Comparison of ENCODE assay signal across 14 mouse cellular contexts in genomic region chr13:102352073-102352854, GRCm38 (mm10).
DNase-seq lines count a peak whose midpoint lies in the region; ATAC-seq and TF ChIP-seq lines count a peak whose summit lies in the region.
"Had no signal": no experiment of that assay in that cellular context is flagged by ENCODE, and none has a peak within 500 bp of the region (broad histone marks: within the 10 kb centered on the region; RNA-seq: fewer than 3 reads in every experiment).

No protein-coding gene starts in this region.

- no peak; the same call in 1 of the 2 replicates for ATAC-seq in forebrain, postnatal 0 days
- ATAC-seq in forebrain, embryonic 11.5 days (replicated peaks; ENCODE audit: low FRiP score), result no peak
- peak; percentile 37; the same call in 1 of the 2 replicates for ATAC-seq in lung, embryonic 14.5 days (ENCODE audit: insufficient read depth)
- ATAC-seq in stomach, postnatal 0 days (ENCODE audit: low FRiP score, low TSS enrichment), result no peak
- ATAC-seq: Patski had no signal

- no peaks in the 10 kb centered on the region for H3K4me1 ChIP-seq in forebrain, postnatal 0 days (ENCODE audit: insufficient read depth)
- no peaks in the 10 kb centered on the region for H3K4me1 ChIP-seq in forebrain, embryonic 11.5 days (replicated peaks; ENCODE audit: control insufficient read depth, insufficient read depth, low read length)
- H3K4me1 ChIP-seq in lung, embryonic 14.5 days (ENCODE audit: insufficient read depth), result no peaks in the 10 kb centered on the region
- H3K4me1 ChIP-seq in stomach, postnatal 0 days (replicated peaks; ENCODE audit: control insufficient read depth, insufficient read depth), result no peaks in the 10 kb centered on the region
- H3K4me1 ChIP-seq: liver, embryonic 15.5 days; midbrain, embryonic 12.5 days; neural tube, embryonic 12.5 days had no signal

- H3K36me3 ChIP-seq in forebrain, postnatal 0 days (ENCODE audit: insufficient read depth), result no peaks in the 10 kb centered on the region
- H3K36me3 ChIP-seq in forebrain, embryonic 11.5 days (ENCODE audit: control insufficient read depth, insufficient read depth, low read length), result no peaks in the 10 kb centered on the region
- H3K36me3 ChIP-seq in lung, embryonic 14.5 days (ENCODE audit: insufficient read depth), result no peaks in the 10 kb centered on the region
- no peaks in the 10 kb centered on the region for H3K36me3 ChIP-seq in stomach, postnatal 0 days (ENCODE audit: control insufficient read depth, insufficient read depth, low read length)
- H3K36me3 ChIP-seq: liver, embryonic 15.5 days; midbrain, embryonic 12.5 days; neural tube, embryonic 12.5 days had no signal

- no peak overlapping the region for H3K9ac ChIP-seq in forebrain, postnatal 0 days
- no peak overlapping the region for H3K9ac ChIP-seq in forebrain, embryonic 11.5 days (ENCODE audit: low read length)
- no peak overlapping the region for H3K9ac ChIP-seq in lung, embryonic 14.5 days
- H3K9ac ChIP-seq in stomach, postnatal 0 days (ENCODE audit: low read length), result no peak overlapping the region
- H3K9ac ChIP-seq: liver, embryonic 15.5 days; midbrain, embryonic 12.5 days; neural tube, embryonic 12.5 days had no signal

- peak; percentile 57 for DNase-seq in forebrain, postnatal 0 days
- DNase-seq in forebrain, embryonic 11.5 days (ENCODE audit: low spot score), result no peak
- peak; percentile 43 for DNase-seq in lung, embryonic 14.5 days
- DNase-seq in lung, adult 18-20 months, result no peak
- peak; percentile 43 to 50 for DNase-seq in heart, adult 9 months (ENCODE audit: low spot score in 2 of 2)
- DNase-seq in stomach, postnatal 0 days (ENCODE audit: low spot score), result no peak
- DNase-seq in left cerebral cortex, adult 11 months (ENCODE audit: low spot score), result no peak
- DNase-seq in liver, result no peak
- DNase-seq: adrenal gland, postnatal 14 days; cerebellum, adult 2 months had no signal

- H3K4me3 ChIP-seq in forebrain, postnatal 0 days (ENCODE audit: low read depth, low read length), result no peak overlapping the region
- H3K4me3 ChIP-seq in forebrain, embryonic 11.5 days (ENCODE audit: low read depth, low read length), result no peak overlapping the region
- H3K4me3 ChIP-seq in lung, embryonic 14.5 days (ENCODE audit: low read depth, low read length), result no peak overlapping the region
- no peak overlapping the region for H3K4me3 ChIP-seq in stomach, postnatal 0 days (ENCODE audit: low read depth, low read length)
- H3K4me3 ChIP-seq: liver, embryonic 15.5 days; midbrain, embryonic 12.5 days; neural tube, embryonic 12.5 days had no signal

- 40% methylated on average over 10 of the region's 10 CpGs for WGBS in forebrain, postnatal 0 days
- WGBS in forebrain, embryonic 11.5 days, result 68% methylated on average over 10 of the region's 10 CpGs
- WGBS in lung, embryonic 14.5 days, result 67% methylated on average over 10 of the region's 10 CpGs
- 57% methylated on average over 10 of the region's 10 CpGs for WGBS in stomach, postnatal 0 days

- TF ChIP-seq EP300 in stomach, postnatal 0 days (optimal IDR thresholded peaks at IDR 0.05), result no peak

- H3K4me2 ChIP-seq in forebrain, postnatal 0 days (ENCODE audit: low read depth), result no peak overlapping the region
- H3K4me2 ChIP-seq in forebrain, embryonic 11.5 days (ENCODE audit: low read depth, low read length, severe bottlenecking), result no peak overlapping the region
- H3K4me2 ChIP-seq in lung, embryonic 14.5 days, result no peak overlapping the region
- no peak overlapping the region for H3K4me2 ChIP-seq in stomach, postnatal 0 days (replicated peaks; ENCODE audit: low read depth)
- H3K4me2 ChIP-seq: liver, embryonic 15.5 days; midbrain, embryonic 12.5 days; neural tube, embryonic 12.5 days had no signal

- H3K9me3 ChIP-seq in forebrain, postnatal 0 days (ENCODE audit: low read length), result no peaks in the 10 kb centered on the region
- no peaks in the 10 kb centered on the region for H3K9me3 ChIP-seq in forebrain, embryonic 11.5 days (ENCODE audit: control insufficient read depth, low read length)
- H3K9me3 ChIP-seq in lung, embryonic 14.5 days (ENCODE audit: low read depth, low read length), result no peaks in the 10 kb centered on the region
- H3K9me3 ChIP-seq in stomach, postnatal 0 days (ENCODE audit: control insufficient read depth, low read length), result no peaks in the 10 kb centered on the region
- H3K9me3 ChIP-seq: liver, embryonic 15.5 days; midbrain, embryonic 12.5 days; neural tube, embryonic 12.5 days had no signal

- H3K27ac ChIP-seq in forebrain, postnatal 0 days (ENCODE audit: low read depth, low read length), result no peak overlapping the region
- no peak overlapping the region for H3K27ac ChIP-seq in forebrain, embryonic 11.5 days (ENCODE audit: low read depth, low read length)
- no peak overlapping the region for H3K27ac ChIP-seq in lung, embryonic 14.5 days (ENCODE audit: low read depth)
- H3K27ac ChIP-seq in stomach, postnatal 0 days (replicated peaks), result peak overlapping the region; percentile 19; the same call in 1 of the 2 replicates
- H3K27ac ChIP-seq: liver, embryonic 15.5 days; midbrain, embryonic 12.5 days; neural tube, embryonic 12.5 days had no signal

- no peak for TF ChIP-seq CTCF in forebrain, postnatal 0 days (IDR thresholded peaks at IDR 0.05; ENCODE audit: low read depth)
- no peak for TF ChIP-seq CTCF in lung, embryonic 14.5 days (IDR thresholded peaks at IDR 0.05; ENCODE audit: low read depth)
- TF ChIP-seq CTCF in stomach, postnatal 0 days (IDR thresholded peaks at IDR 0.05; ENCODE audit: low read depth), result no peak

- H3K27me3 ChIP-seq in forebrain, postnatal 0 days (ENCODE audit: insufficient read depth, low read length), result no peaks in the 10 kb centered on the region
- H3K27me3 ChIP-seq in forebrain, embryonic 11.5 days (ENCODE audit: control insufficient read depth, insufficient read depth, low read length), result no peaks in the 10 kb centered on the region
- H3K27me3 ChIP-seq in lung, embryonic 14.5 days (ENCODE audit: insufficient read depth, low read length), result no peaks in the 10 kb centered on the region
- H3K27me3 ChIP-seq in stomach, postnatal 0 days (ENCODE audit: control insufficient read depth, insufficient read depth, low read length), result no peaks in the 10 kb centered on the region
- H3K27me3 ChIP-seq: liver, embryonic 15.5 days; midbrain, embryonic 12.5 days; neural tube, embryonic 12.5 days; Patski had no signal

Comparison
In these comparisons a context has a peak if more than half of its experiments do, and no peak if none do; other contexts are left out.
1. DNase-seq: peak in forebrain, postnatal 0 days (single experiment), lung, embryonic 14.5 days (single experiment) and heart, adult 9 months (2 of 2); none in forebrain, embryonic 11.5 days (single experiment), lung, adult 18-20 months (0 of 2), stomach, postnatal 0 days (single experiment), left cerebral cortex, adult 11 months (single experiment) and liver (single experiment).